Mouse (Mus musculus): ENCODE results near the gene Angptl7. TPM values are rescaled to one million over a fixed set of nuclear protein-coding genes. Genes with fewer than 3 reads are reported as not detected.

Gene Angptl7
- polyA plus RNA-seq (2012): 0.06 TPM in 1 of 2 replicates, not detected in the other

DNA sequence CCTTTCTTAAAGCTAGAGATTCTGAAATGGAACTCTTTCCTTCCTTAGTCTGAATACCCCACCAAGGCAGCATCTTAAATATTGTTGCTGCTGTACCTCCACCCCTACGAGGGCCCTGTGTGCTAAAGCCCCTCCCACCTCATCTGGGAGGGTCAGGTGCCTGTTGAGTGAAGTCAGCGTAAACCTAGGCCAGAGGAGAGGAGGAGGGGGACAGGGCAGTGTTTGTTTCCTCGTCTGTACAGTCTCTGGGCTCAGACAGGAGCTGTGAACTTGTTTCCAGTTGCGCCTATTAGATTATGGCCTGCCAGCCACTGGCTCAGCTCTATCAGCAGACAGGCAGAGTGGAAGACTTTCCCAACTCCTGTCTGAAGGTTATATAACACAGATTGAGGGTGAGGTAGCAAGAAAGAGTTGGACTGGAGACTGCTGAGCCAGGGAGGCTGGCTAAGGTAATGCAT, at the start of gene Angptl7:
Gene Angptl7 (minus strand): TSS at position 51 of the 458 bp plus-strand sequence.
- H3K27me3 ChIP-seq (ENCODE audit: control insufficient read depth): no peaks in the 10 kb centered on the region
- H3K4me1 ChIP-seq (ENCODE audit: control insufficient read depth): no peaks in the 10 kb centered on the region
- no peaks in the 10 kb centered on the region for H3K9me3 ChIP-seq (ENCODE audit: control insufficient read depth, low read length)
- peaks cover 51% of the 10 kb centered on the region for H3K36me3 ChIP-seq (ENCODE audit: control insufficient read depth)
- TF ChIP-seq TAL1 (IDR thresholded peaks at IDR 0.05; ENCODE audit: low read length) (no peak), GATA1 (IDR thresholded peaks at IDR 0.05; ENCODE audit: low read length) (no peak)
- H3K4me3 ChIP-seq (replicated peaks): no peak within 1 kb of the TSS

- H3K4me1 ChIP-seq (ENCODE audit: control insufficient read depth): no peaks in the 10 kb centered on the region
- no peak overlapping the region for H3K4me3 ChIP-seq (replicated peaks)
- peaks cover 80% of the 10 kb centered on the region for H3K36me3 ChIP-seq (ENCODE audit: control insufficient read depth)
- TF ChIP-seq TAL1 (IDR thresholded peaks at IDR 0.05; ENCODE audit: low read length) (no peak), GATA1 (IDR thresholded peaks at IDR 0.05; ENCODE audit: low read length) (no peak)
- no peaks in the 10 kb centered on the region for H3K9me3 ChIP-seq (ENCODE audit: control insufficient read depth, low read length)
- no peaks in the 10 kb centered on the region for H3K27me3 ChIP-seq (ENCODE audit: control insufficient read depth)
Measured at GRCm38 (mm10) chr4:148549106-148549505, 48.8 kb upstream of the Angptl7 start.

DNA sequence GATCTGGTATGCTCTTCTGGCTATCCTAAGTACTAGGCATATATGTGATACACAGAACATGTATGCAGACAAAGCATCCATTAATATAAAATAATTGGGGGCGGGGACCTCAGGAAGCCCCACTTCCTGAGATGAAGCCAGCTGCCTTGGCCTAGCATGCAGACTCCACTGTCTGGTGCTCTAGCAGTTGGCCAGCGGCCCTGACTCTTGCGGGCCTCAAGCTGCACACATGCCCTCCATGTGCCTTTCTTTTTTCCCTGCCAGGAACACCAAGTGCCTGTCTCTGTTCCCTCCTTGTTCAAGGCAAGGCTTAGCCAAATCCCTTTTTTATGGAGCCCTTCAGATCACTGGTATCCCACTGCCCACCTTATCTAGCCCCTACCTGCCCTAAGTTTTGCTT, 35.6 kb upstream of the Angptl7 start:
- H3K27me3 ChIP-seq (ENCODE audit: control insufficient read depth): no peaks in the 10 kb centered on the region
- peaks cover 88% of the 10 kb centered on the region for H3K36me3 ChIP-seq (ENCODE audit: control insufficient read depth)
- no peak for TF ChIP-seq GATA1 (IDR thresholded peaks at IDR 0.05; ENCODE audit: low read length)
- TF ChIP-seq TAL1 (IDR thresholded peaks at IDR 0.05; ENCODE audit: low read length): no peak

DNA sequence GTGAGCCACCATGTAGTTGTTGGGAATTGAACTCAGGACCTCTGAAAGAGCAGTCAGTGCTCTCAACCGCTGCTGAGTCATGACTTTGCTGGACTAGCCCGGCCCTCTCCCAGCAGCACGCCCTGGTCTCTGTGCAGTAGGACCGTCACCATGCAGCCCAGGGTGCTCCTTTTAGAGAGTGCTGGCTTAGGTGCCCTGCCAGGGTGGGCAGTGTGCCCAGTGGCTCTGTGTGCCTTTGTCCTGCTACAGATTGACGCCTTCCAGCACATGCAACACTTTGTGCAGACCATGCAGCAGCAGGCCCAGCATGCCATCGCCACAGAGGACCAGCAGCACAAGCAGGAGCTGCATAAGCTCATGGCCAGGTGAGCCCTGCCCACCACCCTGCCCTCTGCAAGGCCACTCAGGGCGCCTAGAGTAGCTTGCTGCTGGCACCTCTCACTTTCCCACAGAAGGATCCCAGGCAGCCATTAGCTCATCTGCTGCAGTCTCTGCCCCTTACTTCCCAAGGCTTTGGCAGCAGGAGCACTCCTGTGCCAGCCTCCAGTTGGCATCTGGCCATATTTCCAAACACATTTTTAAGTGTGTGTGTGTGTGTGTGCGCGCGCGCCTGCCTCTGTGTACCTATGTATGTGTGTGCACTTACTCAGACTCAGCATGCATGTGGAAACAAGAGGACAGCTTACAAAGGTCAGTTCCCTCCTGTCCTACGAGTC, 33.5 kb upstream of the Angptl7 start:
- no peaks in the 10 kb centered on the region for H3K27me3 ChIP-seq (ENCODE audit: control insufficient read depth)
- H3K4me3 ChIP-seq (replicated peaks): no peak overlapping the region
- H3K9me3 ChIP-seq (ENCODE audit: control insufficient read depth, low read length): no peaks in the 10 kb centered on the region
- H3K4me1 ChIP-seq (ENCODE audit: control insufficient read depth): no peaks in the 10 kb centered on the region
- no peak for TF ChIP-seq TAL1 (IDR thresholded peaks at IDR 0.05; ENCODE audit: low read length)
- TF ChIP-seq GATA1 (IDR thresholded peaks at IDR 0.05; ENCODE audit: low read length): no peak
- H3K36me3 ChIP-seq (ENCODE audit: control insufficient read depth): peaks cover 85% of the 10 kb centered on the region

More for the DNA sequence above, 35.6 kb upstream of the Angptl7 start:
- Histone ChIP-seq H3K4me1 (ENCODE audit: control insufficient read depth) (no peaks in the 10 kb centered on the region), H3K9me3 (ENCODE audit: control insufficient read depth, low read length) (no peaks in the 10 kb centered on the region), H3K4me3 (replicated peaks) (no peak overlapping the region)

GRCm38 (mm10) chr4:148532516-148532915, 32.3 kb upstream of the Angptl7 start:
- TF ChIP-seq TAL1 (IDR thresholded peaks at IDR 0.05; ENCODE audit: low read length) (no peak), GATA1 (IDR thresholded peaks at IDR 0.05; ENCODE audit: low read length) (no peak)
- Histone ChIP-seq H3K4me3 (replicated peaks) (no peak overlapping the region), H3K27me3 (ENCODE audit: control insufficient read depth) (no peaks in the 10 kb centered on the region), H3K9me3 (ENCODE audit: control insufficient read depth, low read length) (no peaks in the 10 kb centered on the region), H3K4me1 (ENCODE audit: control insufficient read depth) (no peaks in the 10 kb centered on the region), H3K36me3 (ENCODE audit: control insufficient read depth) (peaks cover 81% of the 10 kb centered on the region)

DNA sequence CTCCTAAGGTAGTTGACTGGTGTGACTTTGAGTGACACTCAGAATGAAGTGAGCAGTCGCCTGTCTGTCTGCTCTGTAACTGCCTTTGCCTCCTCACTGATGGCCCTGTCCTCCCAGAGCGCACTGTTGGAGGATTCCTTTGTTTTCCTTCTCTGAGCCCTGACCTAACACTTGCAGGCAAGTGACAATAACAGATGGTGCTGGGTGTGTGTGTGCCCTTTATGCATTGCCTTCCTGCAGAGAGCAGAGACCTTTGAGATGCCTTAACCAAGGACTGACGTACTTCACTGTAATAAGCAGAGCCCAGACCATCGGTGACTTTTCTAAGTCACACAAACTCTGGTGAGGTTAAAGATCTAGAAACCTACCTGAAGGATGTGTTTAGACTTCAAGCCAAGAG, 31.1 kb upstream of the Angptl7 start:
- no peak overlapping the region for H3K4me3 ChIP-seq (replicated peaks)
- H3K4me1 ChIP-seq (ENCODE audit: control insufficient read depth): no peaks in the 10 kb centered on the region
- no peaks in the 10 kb centered on the region for H3K27me3 ChIP-seq (ENCODE audit: control insufficient read depth)
- H3K9me3 ChIP-seq (ENCODE audit: control insufficient read depth, low read length): no peaks in the 10 kb centered on the region
- peaks cover 81% of the 10 kb centered on the region for H3K36me3 ChIP-seq (ENCODE audit: control insufficient read depth)
- no peak for TF ChIP-seq TAL1 (IDR thresholded peaks at IDR 0.05; ENCODE audit: low read length)
- TF ChIP-seq GATA1 (IDR thresholded peaks at IDR 0.05; ENCODE audit: low read length): no peak

- no peaks in the 10 kb centered on the region for H3K4me1 ChIP-seq (ENCODE audit: control insufficient read depth)
- H3K4me3 ChIP-seq (replicated peaks): no peak overlapping the region
- peaks cover 81% of the 10 kb centered on the region for H3K36me3 ChIP-seq (ENCODE audit: control insufficient read depth)
- TF ChIP-seq TAL1 (IDR thresholded peaks at IDR 0.05; ENCODE audit: low read length) (no peak), GATA1 (IDR thresholded peaks at IDR 0.05; ENCODE audit: low read length) (no peak)
- no peaks in the 10 kb centered on the region for H3K27me3 ChIP-seq (ENCODE audit: control insufficient read depth)
- H3K9me3 ChIP-seq (ENCODE audit: control insufficient read depth, low read length): no peaks in the 10 kb centered on the region
Measured at GRCm38 (mm10) chr4:148530778-148531177, 30.5 kb upstream of the Angptl7 start.

GRCm38 (mm10) chr4:148530351-148530750, 30.1 kb upstream of the Angptl7 start:
- TF ChIP-seq TAL1 (IDR thresholded peaks at IDR 0.05; ENCODE audit: low read length) (no peak), GATA1 (IDR thresholded peaks at IDR 0.05; ENCODE audit: low read length) (no peak)
- Histone ChIP-seq H3K9me3 (ENCODE audit: control insufficient read depth, low read length) (no peaks in the 10 kb centered on the region), H3K36me3 (ENCODE audit: control insufficient read depth) (peaks cover 82% of the 10 kb centered on the region), H3K27me3 (ENCODE audit: control insufficient read depth) (no peaks in the 10 kb centered on the region), H3K4me3 (replicated peaks) (no peak overlapping the region), H3K4me1 (ENCODE audit: control insufficient read depth) (no peaks in the 10 kb centered on the region)

GRCm38 (mm10) chr4:148527158-148527910, 27.1 kb upstream of the Angptl7 start:
- H3K36me3 ChIP-seq (ENCODE audit: control insufficient read depth): peaks cover 77% of the 10 kb centered on the region
- H3K9me3 ChIP-seq (ENCODE audit: control insufficient read depth, low read length): no peaks in the 10 kb centered on the region
- TF ChIP-seq TAL1 (IDR thresholded peaks at IDR 0.05; ENCODE audit: low read length) (no peak), GATA1 (IDR thresholded peaks at IDR 0.05; ENCODE audit: low read length) (no peak)
- no peak overlapping the region for H3K4me3 ChIP-seq (replicated peaks)
- H3K27me3 ChIP-seq (ENCODE audit: control insufficient read depth): no peaks in the 10 kb centered on the region
- H3K4me1 ChIP-seq (ENCODE audit: control insufficient read depth): no peaks in the 10 kb centered on the region
